Mouse (Mus musculus) spleen, adult 12 weeks (tissue): ENCODE results near the gene Amdhd2.
"Not testable (repeated sequence)": the region's sequence is repeated elsewhere in the genome, so short reads cannot be mapped to it uniquely, and the experiment has no call there.

Experiments
- DNase-seq: peaks from one replicate; pipeline ENCODE4 v3.0.0; 2022; ENCODE audit warnings: low spot score

Amdhd2 gene

DNA sequence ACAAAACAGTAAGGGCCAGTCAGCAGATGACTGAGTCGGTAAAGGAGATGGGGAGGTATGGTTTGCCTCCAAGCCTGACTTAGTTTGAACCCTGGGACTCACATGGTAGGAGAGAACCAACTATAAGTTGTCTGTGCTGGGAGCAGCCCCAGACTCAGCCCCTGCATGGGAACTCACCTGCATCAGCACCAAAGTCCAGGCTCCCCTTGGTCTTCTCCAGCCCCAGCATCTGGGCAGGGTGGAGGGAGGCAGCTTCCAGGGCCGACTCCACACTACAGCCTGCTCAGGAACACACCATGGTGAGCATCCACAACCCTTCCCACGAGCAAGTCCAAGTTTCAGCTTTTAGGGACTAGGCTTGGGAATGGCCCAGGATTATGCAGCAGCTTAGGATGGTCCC, 7.2 kb downstream of the Amdhd2 start:
- DNase-seq: no peak

DNA sequence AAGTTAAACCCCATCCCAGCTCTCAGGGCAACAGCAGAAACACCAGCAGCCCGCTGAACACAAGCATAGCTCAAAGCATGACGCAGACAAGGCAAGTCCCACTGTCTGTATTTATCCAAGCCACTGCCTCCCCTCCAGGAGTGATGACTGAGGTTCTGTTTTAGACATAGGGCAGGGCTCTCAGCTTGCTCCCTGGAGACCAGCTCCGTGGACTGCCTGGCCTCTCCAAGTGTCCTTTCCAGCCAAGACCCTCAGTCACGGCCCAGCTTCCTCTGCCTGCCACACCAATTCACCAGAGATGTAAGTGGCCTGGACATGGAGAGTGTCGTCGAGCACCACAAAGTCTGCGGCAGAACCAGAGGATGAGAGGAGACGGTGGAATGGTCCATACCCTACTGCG, 7.8 kb downstream of the Amdhd2 start:
- DNase-seq: no peak

DNA sequence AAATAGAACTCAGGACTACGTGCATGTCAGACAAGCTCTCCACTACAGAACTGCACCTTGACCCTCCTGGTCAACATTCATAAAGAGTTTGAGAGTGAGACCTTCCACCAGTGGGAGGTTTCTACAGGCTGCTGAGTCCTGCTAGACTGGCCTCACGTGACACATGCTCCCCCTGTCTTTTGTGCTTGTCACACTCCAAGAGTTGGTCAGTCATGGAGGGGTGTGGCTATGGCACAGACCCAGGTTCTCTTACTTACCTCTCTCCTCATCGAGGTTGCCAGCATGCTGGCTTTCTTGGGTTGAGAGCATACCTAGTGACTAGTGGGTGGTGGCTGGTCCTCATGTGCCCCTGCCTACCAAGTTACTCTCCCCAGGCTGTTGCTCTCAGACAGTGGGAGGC, 9.1 kb downstream of the Amdhd2 start:
- DNase-seq: no peak

DNA sequence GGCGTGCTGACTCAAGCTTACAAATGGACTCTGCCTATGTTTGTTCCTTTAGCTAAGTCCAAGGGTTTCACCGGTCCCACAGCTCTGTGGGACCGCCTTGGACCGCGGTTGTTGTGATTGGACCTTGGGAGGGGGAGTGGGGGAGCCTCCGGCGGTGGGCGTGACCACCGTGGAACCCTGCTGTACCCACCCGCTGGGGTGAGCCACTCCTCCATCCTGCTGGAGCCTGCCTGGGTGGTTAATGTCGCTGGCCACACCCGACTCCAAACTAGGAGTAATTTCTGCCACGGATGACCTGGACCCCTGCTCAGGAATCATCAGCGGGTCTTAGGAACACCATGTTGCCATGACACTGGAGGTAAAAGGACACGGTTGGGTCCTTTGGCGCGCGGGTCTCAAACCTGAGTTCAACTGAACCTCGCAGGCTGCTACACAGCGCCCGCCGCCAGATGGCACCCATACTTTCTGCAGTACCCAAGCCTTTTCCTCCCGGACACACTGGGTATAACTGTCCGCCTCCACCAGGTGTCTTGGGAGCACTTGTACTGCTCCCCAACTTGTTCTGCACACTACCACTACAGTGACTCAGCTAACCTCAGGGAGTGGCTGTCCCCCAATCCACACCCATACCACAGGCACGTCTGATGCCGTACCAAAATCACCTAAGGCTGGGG, 11.5 kb downstream of the Amdhd2 start:
- DNase-seq: peak; percentile 80

DNA sequence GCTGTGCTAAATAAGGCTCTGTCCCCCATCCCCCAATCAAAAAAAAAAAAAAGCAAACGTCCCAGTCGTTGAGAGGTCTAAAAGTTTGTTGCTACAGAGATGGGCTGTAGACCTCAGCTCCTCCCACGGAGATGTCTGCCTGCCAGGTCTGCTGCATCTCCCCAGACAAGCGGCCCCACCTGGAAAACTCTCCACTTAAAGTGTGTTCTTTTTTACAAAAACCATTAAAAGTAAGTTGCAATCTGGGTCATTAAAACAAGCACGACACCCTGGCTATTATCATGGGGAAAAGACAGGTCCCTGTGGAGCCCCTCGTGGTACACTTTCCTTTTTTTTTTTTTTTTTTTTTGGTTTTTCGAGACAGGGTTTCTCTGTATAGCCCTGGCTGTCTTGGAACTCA, 12.2 kb downstream of the Amdhd2 start:
- no peak for DNase-seq

DNA sequence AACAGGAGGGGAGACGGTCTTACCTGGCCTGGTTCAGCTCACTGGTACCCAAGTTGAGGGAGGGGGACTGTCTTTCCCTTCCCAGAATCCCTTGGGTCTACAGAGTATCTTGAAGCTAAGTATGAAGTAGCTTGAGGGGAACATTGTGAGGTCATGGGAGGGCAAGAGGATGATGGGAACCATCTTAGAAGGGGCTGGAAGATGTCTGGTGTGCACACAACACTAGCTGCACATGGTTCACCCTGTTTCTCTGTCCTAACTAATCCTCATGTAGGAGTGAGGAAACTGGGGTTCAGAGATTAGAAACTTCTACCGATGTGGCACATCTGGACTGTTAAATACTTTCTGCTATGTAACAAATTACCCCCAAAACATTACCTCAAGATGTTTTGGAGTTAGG, 12.7 kb downstream of the Amdhd2 start, which contains the start of gene Pdpk1:
TSS of gene Pdpk1 (minus strand) at position 101 of the 400 bp plus-strand sequence.
- DNase-seq: no peak

DNA sequence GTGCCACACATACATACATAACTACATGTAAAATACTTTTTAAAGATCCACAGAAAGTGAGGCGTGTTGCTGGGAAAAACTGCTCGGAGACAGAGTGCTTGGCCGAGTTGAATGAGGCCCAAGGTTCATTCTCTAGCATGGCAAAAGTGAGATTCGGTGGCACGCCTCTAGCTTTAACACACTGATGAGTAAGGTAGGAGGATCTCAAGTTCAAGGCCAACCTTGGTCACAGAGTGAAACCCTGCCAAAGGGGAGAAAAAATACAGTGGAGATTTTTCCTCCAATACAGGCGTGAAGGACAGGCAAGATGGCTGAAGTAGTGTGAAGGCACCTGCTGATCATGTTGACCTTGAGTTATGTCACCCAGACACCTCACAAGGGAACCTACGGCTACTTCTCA, 14.1 kb downstream of the Amdhd2 start:
- DNase-seq: no peak

DNA sequence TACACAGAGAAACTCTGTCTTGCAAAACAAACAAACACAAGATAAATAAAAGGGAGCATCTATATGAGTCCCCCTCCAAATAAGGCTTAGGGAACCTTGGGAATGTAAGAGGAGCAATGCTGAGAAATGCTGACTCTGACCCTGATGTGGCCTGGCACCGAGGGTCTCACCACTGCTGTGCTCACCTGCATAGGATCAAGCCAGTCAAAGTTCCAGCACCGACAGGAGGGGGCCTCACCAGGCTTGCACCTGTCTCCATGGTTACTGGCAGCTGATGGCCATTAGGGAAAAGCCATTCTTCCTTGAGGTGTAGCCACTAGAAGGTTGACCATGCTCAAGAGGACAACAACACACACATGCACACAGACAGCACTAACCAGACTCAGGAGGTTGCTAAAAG, 20.7 kb downstream of the Amdhd2 start:
- no peak for DNase-seq

DNA sequence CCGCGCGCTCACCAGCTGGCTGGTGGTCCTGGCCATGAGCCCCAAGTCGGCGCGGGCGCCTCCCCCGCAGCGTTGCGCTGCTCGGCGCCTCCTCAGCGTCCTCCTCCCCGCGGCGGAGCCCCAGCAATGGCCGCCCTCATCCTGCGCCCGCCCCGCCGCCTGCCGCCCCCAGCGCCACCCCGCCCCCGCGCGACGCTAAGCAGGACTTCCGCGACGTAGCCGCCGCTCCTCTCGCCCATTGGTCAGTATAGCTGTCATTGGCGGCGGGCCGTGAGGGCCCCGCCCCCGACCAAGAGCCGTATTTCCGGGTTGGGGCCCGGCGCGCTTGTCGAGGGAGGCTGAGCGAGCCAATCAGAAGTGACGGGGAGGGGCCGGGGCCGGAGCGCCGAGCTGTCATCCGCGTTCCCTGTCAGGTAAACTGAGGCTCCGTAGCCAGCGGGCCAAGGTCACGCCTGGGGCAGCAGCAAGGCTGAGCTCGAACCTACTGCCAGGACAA, 22.1 kb downstream of the Amdhd2 start:
- peak; percentile 93 for DNase-seq

DNA sequence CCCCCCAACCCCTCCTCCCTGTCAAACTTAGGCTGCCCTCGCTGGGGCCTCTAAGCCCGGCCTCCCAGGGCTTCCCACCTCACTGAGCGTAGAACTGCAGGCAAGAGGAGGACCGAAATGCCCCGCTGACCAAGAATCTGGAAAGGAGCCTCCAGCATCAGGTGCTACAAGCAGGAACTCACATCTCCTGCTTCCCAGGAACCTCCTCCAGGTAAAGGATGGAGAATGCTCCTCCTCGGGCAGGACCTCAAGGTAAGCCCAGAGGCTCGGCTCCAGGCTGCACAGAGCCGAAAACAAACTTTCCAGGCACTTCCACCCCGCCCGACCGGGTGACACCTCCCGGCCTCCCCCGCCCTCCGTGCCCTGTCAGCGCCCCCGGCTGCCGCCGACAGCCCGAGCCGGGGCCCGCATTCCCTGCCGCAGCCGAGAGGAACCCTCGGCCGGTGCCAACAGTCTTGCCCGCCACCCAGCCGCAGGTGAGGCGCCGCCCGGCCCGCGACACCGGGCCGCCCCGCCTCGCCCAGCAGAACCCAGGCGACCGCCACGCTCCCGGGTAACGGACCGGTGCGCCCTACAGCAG, 22.6 kb downstream of the Amdhd2 start:
- DNase-seq: peak; percentile 19

DNA sequence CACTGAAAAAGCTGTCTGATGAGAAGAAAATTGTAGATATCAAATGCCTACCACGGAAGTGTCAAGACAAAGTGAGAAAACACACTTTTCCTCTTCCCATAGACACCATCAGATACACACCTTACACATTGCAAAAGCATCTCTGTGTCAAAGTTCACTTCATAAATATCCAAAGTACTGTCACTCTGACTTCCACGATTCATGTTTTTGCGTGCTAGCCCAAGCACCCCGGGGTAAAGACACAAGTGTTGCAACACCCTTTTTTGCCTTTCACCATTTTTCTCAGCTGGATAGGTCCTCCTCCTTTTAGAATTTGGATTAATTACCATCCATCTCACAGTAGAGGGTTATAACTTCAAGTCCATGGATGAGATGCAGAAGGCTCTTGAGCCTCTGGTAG, 23.6 kb downstream of the Amdhd2 start:
- no peak for DNase-seq

DNA sequence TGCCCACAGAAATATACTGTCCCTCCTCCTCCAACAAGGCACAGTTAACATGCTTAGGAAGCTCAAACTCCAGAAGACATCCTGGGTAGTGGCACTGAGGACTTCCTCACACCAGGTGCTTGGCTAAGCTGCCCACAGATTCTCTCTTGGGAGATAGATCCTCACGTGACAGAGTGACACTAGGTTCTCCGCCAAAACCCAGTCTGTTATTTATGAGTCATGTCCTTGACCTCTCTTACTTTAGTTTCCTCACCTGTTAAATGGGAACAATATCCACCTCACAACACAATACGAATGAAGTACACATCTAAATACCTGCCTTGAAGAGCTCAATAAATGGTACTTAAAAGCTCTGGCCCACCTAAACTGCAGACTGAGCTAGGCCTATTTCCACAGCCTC, 24.3 kb downstream of the Amdhd2 start:
- no peak for DNase-seq

DNA sequence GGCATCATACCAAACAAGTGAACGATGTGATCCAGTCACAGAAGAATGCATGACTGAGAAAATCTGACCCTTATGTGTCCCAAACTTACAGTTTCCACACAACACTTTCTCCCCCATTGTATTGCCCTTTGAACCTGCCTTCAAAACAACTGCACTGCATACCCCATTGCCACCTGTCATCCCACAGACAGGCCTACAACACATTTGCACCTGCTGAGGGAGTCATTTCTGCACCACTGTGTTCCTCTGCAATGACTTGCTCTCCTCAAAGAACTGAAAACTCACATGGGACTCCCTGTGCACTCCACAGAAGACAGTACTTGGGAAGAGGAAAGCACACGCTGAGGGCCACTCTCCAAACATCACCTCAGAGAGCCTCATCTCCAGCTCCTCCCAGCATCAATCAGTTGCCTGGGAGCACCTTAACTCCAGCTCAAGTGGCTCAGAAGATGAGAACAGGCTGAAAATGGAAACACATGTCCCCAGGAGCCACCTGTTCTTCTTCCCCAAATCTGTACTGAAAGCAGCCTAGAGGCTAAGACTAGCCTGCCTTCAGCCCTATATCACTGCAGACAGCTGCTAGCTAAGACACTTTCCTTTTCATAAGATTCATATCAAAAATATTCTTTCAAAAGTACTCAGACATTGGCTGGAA, 26.2 kb downstream of the Amdhd2 start:
- no peak for DNase-seq

DNA sequence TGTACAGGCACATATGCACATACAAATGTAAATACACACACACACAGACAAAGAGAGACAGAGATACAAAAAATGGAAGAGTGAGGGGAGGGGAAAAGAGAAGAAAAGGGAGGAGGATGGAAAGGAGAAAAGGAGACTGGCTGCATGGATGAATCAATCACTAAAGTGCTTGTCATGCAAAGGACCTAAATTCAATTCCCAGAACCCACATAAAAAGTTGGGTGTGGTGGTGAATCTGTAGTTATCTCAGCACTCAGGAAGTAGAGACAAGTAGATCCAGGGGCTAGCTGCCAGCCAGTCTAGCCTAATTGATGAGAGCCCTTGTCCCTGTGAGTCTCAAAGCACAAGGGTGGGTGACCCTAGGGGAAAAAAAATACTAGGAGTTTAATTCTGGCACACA, 29.5 kb downstream of the Amdhd2 start:
- DNase-seq: no peak

DNA sequence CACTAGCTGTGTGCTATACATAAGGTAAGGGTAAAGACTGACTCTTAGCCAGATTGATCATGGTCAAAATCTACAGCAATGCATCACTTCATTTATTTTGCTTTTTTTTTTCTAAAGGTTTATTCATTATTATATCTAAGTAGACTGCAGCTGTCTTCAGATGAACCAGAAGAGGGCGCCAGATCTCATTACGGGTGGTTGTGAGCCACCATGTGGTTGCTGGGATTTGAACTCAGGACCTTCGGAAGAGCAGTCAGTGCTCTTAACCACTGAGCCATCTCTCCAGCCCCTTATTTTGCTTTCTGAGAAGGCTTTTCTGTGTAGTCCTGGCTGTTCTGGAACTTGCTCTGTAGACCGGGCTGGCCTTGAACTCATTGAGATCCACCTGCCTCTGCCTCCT, 30.6 kb downstream of the Amdhd2 start:
- DNase-seq: not testable (repeated sequence)

DNA sequence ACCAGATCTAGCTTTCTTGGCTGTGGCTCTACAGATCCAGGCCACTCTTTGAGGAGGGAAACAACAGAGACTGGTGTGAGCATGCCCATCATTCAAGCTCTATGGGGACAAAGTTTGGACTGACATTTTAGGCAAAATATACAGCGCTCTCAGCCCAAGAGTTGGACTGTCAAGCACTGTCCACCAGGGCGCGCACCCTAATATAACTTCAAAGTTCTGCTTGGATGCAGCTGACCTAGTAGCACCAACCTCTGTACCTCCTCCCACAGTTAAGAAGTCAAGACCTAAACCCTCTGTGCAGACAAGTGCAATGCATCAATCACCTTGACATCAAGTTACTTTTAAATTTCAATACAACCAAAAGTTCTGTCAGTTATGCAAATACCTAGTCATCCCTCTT, 32.0 kb downstream of the Amdhd2 start:
- no peak for DNase-seq

DNA sequence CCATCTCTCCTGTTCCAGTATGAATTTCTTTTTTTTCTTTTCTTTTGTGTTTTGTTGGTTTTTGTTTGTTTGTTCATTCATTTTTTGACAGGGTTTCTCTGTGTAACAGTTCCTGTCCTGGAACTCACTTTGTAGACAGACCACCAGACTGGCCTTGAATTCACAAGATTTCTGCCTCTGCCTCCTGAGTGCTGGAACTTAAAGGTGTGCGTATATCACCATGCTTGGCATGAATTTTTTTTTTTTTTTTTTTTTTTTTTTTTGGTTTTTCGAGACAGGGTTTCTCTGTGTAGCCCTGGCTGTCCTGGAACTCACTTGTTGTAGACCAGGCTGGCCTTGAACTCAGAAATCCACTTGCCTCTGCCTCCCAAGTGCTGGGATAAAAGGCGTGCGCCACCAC, 34.3 kb downstream of the Amdhd2 start:
- DNase-seq: not testable (repeated sequence)

DNA sequence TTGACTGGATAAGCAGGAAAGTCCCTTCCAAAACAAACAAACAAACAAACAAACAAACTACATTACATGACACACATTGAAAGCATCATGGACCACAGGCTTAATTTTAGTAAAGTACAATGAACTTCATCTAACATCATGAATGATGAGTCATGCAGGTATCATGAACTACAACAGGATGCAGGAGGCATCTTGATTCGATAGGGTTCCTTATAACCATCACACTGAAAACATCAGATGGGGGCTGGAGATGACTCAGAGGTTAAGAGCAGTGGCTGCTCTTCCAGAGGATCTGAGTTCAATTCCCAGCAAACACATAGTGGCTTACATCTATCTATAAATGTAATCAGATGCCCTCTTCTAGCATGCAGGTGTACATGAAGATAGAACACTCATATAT, 36.0 kb downstream of the Amdhd2 start:
- no peak for DNase-seq

DNA sequence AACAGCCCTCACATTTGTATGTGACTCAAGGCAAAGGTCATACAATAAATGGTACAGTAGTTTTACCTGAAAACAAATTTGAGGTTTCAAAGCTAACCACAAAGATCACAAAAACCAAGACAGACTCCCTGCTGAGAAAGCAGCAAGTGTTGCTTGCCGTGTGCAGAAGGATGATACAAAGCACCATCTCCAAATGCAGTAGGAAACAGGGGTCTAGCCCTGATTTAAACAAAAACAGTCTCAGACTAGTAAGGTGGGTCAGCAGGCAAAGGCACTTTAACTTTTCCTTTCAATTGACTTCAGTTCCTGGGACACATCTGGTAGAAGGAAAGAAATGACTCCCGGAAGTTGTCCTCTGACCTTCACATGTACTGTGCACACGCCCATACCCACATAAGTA, 36.8 kb downstream of the Amdhd2 start:
- no peak for DNase-seq

DNA sequence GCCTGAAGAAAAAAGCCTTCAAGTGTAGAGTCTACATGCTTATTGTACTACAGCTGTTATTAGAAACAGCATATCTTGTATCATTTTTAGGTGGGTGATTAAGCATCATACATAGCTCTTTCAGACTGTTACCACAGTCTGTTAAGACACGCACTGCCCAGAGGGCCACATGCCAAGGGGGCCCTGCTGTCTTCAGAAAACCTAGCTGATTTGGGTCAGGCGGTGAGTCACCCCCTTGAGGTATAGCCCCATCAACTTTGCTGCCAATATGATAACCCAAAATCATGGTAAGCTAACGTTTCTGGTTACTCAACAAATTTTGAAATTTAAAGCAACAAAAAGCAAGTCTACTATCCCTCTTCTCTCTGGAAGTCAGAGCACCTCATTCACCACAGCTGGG, 44.1 kb downstream of the Amdhd2 start:
- DNase-seq: no peak

DNA sequence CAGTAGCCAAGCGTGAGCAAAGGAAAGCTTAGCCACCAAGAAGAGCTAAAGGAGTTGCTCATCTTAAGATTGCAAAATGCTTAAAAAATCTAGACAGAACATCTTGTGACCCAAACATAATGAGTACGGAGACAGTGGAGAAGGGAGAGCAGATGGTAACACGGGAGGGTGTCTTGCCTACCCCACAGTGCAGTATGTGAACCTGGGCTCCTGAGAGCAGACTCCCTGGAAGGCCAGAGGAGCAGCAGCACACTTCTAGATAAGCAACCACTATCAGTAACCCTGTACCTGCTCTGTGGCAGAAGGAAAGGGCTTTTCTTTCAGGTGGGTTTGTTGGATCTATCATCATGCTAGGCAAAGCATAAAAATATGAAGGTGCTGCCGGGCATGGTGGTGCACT, 50.5 kb downstream of the Amdhd2 start:
- DNase-seq: no peak

DNA sequence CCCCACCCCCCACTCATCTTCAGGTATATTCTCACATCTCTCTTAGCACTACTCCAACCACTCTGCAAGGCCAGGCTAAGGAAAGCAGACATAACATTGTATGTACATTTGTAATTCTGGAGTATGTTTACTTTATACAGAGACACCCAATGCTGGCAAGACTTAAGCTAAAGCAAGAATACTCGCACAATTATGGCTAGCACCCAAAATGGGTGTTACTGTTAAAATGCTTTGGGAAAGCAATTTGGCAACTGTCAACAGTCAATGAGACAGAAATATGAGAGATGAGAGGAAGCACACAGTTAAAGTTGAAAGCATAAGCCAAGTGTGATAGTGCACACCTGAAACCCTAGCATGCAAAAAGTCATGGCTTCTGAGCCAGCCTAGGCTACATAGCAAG, 52.3 kb downstream of the Amdhd2 start:
- DNase-seq: no peak

DNA sequence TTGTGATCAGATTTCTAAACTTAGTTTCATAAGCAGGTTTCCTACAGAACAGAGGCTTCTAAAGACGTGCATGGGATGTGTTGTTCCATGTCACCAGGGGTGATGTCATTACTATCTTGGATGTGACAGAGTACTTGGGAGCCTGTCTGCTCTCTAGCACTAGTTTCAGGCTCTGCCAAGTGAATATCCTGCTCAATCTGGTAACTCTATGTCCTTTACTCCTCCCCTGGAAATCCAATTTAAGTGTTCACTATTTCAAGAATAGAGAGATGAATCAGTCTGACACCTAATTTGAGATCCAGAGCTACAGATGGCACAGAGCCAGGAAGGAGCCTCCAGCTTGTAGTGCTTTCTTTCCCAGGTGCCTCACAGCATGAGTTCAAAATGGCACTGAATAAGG, 54.7 kb downstream of the Amdhd2 start:
- no peak for DNase-seq
